Mouse (Mus musculus) embryonic facial prominence, embryonic 14.5 days (tissue): Measurements from ENCODE around the gene Sptssa. TPM values are rescaled to one million over a fixed set of nuclear protein-coding genes. Genes with fewer than 3 reads are reported as not detected.

ENCODE experiments used
- ATAC-seq: fragments of 200-750 bp; cut with Nextera tagmentation; 2 replicates; pipeline ENCODE4 v1.8.0; 2017; ENCODE audit warnings: low read depth, moderate number of reproducible peaks, moderate TSS enrichment
- DNase-seq: peaks from one replicate; pipeline ENCODE4 v3.0.0-alpha.2; 2015; ENCODE audit warnings: low spot score
- H3K27ac ChIP-seq: fragments of 300-500 bp; sonication (generic); replicated peaks from 2 replicates; pipeline ENCODE4 v1.5.1; 2014; ENCODE audit warnings: low read depth, mild to moderate bottlenecking, low read length, moderate library complexity
- H3K27me3 ChIP-seq: fragments of 300-500 bp; sonication (generic); replicated peaks from 2 replicates; pipeline ENCODE4 v1.6.1; 2014; ENCODE audit warnings: low read length; ENCODE audit not compliant: control insufficient read depth, insufficient read depth
- H3K36me3 ChIP-seq: fragments of 300-500 bp; sonication (generic); 2 replicates; pipeline ENCODE4 v1.6.1; 2014; ENCODE audit warnings: low read length, mixed read lengths; ENCODE audit not compliant: control insufficient read depth, insufficient read depth
- H3K4me1 ChIP-seq: fragments of 300-500 bp; sonication (generic); 2 replicates; pipeline ENCODE4 v1.6.1; 2014; ENCODE audit warnings: antibody characterized with exemption, low read length; ENCODE audit not compliant: control insufficient read depth, insufficient read depth
- H3K4me2 ChIP-seq: fragments of 300-500 bp; sonication (generic); 2 replicates; pipeline ENCODE4 v1.6.1; 2014; ENCODE audit warnings: low read depth, mild to moderate bottlenecking, low read length, moderate library complexity, mixed read lengths
- H3K4me3 ChIP-seq: fragments of 300-500 bp; sonication (generic); 2 replicates; pipeline ENCODE4 v1.5.1; 2014; ENCODE audit warnings: low read depth, mild to moderate bottlenecking, low read length
- H3K9ac ChIP-seq: fragments of 300-500 bp; sonication (generic); 2 replicates; pipeline ENCODE4 v1.6.1; 2014; ENCODE audit warnings: low read depth, mild to moderate bottlenecking, low read length, moderate library complexity, mixed read lengths
- H3K9me3 ChIP-seq: fragments of 300-500 bp; sonication (generic); 2 replicates; pipeline ENCODE4 v1.6.1; 2016; ENCODE audit warnings: low read length; ENCODE audit not compliant: control insufficient read depth
- WGBS: fragments of 180-500 bp; shearing (Covaris S2); extraction: QIAGEN DNeasy Blood & Tissue Kit; methylation state at CpG from one replicate; pipeline ENCODE4 v1.1.7; 2014; 5-methylcytosine and 5-hydroxymethylcytosine counted together
- polyA plus RNA-seq: library from polyadenylated mRNA; unstranded; fragments of >200 nt; fragmentation: Nextera tagmentation; extraction: Ambion mirVana; gene quantifications from 2 replicates; pipeline ENCODE4 v1.2.1, GENCODE M21; 2014

Gene Sptssa
- polyA plus RNA-seq, 1 experiment from 2014 or later: 194 TPM

DNA sequence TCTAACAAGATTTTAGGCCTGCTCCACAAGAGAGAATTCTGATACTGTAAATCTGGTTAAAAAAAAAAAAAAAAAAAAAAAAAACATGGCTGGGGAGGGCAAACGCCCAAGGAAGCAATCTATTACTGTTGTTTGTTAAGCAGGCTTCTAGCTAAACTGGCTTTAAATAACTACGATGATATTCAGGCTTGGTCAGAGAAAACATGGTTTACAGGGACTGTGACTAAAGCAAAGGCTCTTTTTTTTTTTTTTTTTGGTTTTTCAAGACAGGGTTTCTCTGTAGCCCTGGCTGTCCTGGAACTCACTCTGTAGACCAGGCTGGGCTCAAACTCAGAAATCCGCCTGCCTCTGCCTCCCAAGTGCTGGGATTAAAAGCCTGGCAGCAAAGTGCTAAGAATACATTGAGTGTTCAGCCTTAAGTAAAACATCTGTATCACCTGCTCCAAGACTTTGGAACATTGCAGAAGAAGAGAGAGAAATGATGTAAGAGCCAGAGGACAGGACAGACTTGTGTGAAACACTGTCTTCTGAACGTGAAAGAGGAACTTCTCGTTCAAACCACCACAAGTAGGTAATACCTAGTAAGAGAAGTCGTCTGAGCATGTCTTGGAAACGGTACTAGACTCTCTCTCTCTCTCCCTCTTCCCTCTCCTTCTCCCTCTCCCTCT lies 2.2 kb upstream of the Sptssa start:
- ATAC-seq: no peak
- no peaks in the 10 kb centered on the region for H3K36me3 ChIP-seq
- 69% methylated on average over 7 of the region's 7 CpGs for WGBS

DNA sequence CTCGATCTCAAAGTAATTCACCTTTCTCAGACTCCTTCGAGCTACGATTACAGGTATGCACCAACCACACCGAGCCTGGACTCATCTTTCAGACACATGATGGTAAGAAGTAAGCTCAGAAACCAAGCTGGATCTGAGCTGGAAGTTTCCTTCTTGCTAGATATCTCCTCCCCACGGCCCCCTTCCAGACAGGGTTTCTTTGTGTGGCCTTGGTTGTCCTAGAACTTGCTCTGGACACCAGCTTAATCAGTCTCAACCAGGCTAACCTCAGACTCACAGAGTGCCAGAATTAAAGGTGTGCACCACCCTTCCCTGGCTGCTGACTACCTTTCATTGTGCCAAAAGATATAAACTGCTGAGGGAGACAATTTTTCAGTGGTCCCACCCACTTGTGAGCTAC lies 1.6 kb upstream of the Sptssa start:
- Histone ChIP-seq H3K4me3 (no peak overlapping the region), H3K4me1 (peaks cover 20% of the 10 kb centered on the region), H3K9ac (no peak overlapping the region), H3K27ac (no peak overlapping the region), H3K9me3 (no peaks in the 10 kb centered on the region), H3K36me3 (no peaks in the 10 kb centered on the region), H3K27me3 (no peaks in the 10 kb centered on the region), H3K4me2 (no peak overlapping the region)
- no peak for DNase-seq
- WGBS: 97% methylated on average over 5 of the region's 5 CpGs
- no peak for ATAC-seq

More for the DNA sequence above, 2.2 kb upstream of the Sptssa start:
- H3K27ac ChIP-seq: no peak overlapping the region
- DNase-seq: no peak
- no peaks in the 10 kb centered on the region for H3K9me3 ChIP-seq
- H3K27me3 ChIP-seq: no peaks in the 10 kb centered on the region
- no peak overlapping the region for H3K4me2 ChIP-seq
- no peak overlapping the region for H3K4me3 ChIP-seq
- peaks cover 20% of the 10 kb centered on the region for H3K4me1 ChIP-seq
- H3K9ac ChIP-seq: no peak overlapping the region

DNA sequence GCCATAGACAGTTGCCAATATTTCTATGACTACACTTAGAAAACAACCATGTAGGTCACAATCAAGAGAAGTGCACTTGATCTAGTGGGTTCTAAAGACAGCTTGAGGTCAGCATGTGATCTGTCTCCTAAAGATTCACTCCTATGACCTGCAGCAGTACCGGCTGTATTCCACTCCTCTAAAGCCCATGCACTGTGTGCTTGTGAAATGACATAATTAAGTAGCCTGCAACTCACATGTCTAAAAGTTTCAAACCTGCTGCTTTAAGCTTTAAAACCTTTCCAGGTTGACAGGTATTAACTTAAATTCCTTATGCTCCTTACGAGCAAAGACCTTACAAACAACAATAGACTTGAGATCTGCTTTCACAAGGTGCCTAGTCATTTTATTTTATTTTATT lies 853 bp upstream of the Sptssa start:
- H3K27ac ChIP-seq: no peak overlapping the region
- no peaks in the 10 kb centered on the region for H3K36me3 ChIP-seq
- H3K4me1 ChIP-seq: peaks cover 20% of the 10 kb centered on the region
- no peaks in the 10 kb centered on the region for H3K9me3 ChIP-seq
- peak overlapping the region; percentile 67 for H3K4me2 ChIP-seq
- ATAC-seq: no peak
- H3K9ac ChIP-seq: peak overlapping the region; percentile 85
- DNase-seq: no peak
- peak overlapping the region; percentile 74 for H3K4me3 ChIP-seq
- 45% methylated on average over 2 of the region's 2 CpGs for WGBS
- H3K27me3 ChIP-seq: no peaks in the 10 kb centered on the region

DNA sequence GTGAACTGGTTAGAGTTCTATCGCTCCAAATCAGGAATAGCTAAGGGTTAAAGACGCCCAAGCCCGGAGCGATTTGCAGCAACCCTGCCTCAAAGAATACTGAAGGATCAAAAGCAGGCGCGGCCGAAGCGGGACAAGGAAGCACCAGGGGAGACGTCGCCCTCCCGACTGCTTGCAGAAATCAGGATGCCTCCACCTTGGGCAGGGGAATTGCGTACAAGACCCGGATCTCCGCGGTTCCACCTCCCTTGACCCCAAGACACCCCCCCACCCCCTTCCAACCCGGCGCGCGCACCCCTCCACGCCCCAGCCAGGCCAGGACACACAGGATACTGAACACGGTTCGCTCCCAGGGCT lies 356 bp downstream of the Sptssa start:
- no peaks in the 10 kb centered on the region for H3K9me3 ChIP-seq

DNA sequence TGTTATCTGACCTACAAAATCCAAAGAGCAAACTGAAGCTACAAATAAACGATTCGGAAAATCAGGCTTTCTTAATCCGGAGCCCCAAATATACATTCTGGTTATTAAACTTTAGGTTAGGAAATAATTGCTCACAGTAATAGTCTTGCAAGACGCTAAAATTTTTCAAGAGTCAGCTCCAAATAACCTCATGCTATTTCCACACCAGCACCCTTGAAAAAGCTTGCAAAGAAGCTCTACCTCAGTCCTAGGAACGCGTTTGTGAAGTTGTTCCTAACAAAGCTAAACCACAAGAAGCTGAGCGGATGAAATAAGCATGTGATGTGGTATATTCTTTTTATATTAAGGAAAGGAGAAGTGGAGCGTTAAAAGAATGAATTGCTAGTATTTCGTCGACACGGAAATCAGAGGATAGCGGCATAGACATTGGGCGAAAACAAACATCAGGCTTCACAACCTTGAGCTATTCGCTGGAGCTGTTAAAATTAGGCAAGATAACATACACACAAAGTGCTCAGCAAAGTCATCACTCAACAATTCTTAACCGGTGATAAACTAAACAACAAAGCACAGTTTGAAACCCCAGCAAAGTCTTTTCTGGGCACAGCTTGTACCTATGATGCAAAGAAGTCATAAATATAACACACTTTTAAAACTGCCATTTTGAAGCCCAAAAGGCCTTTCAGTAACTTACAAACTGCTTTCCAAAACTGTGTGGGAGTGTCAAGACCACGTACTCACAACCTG lies 908 bp downstream of the Sptssa start:
- H3K4me3 ChIP-seq: peak overlapping the region; percentile 74
- H3K9ac ChIP-seq: peak overlapping the region; percentile 85
- WGBS: 15% methylated on average over 16 of the region's 16 CpGs
- H3K27ac ChIP-seq: peak overlapping the region; percentile 90
- 0 out of 2 replicates have a peak, but pooled peaks cover 4% of the 10 kb centered on the region for H3K36me3 ChIP-seq
- H3K9me3 ChIP-seq: no peaks in the 10 kb centered on the region
- ATAC-seq: no peak
- H3K4me1 ChIP-seq: peaks cover 20% of the 10 kb centered on the region
- no peaks in the 10 kb centered on the region for H3K27me3 ChIP-seq
- peak; percentile 12 for DNase-seq
- peak overlapping the region; percentile 67 for H3K4me2 ChIP-seq

More for the DNA sequence above, 356 bp downstream of the Sptssa start:
- Histone ChIP-seq H3K4me1 (peaks cover 20% of the 10 kb centered on the region), H3K4me2 (peak overlapping the region; percentile 67), H3K4me3 (peak overlapping the region; percentile 74), H3K27ac (peak overlapping the region; percentile 90), H3K36me3 (no peaks in the 10 kb centered on the region), H3K9ac (peak overlapping the region; percentile 85), H3K27me3 (no peaks in the 10 kb centered on the region)
- under 1% methylated on average over 21 of the region's 22 CpGs for WGBS
- ATAC-seq (peak; percentile 38), DNase-seq (peak; percentile 67)

DNA sequence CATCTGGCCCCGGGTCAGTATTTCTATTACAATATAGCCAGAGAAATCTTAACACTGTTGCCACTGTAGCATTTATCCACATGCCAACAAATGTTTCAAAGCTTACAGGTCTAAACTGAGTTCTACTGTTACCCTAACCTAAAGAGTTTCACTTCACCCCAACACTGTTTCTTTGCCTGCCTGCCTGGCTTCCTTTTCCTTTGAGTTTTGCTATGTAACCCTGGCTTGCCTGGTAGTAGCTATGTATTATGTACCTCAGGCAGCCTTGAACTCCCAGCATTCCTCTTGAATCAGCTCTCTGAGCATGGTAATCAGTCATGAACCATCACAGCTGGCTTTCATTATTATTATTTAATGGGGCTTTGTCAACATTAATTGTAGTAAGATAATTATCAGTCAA lies 1.6 kb downstream of the Sptssa start:
- H3K9ac ChIP-seq: no peak overlapping the region
- ATAC-seq (no peak), DNase-seq (no peak)

DNA sequence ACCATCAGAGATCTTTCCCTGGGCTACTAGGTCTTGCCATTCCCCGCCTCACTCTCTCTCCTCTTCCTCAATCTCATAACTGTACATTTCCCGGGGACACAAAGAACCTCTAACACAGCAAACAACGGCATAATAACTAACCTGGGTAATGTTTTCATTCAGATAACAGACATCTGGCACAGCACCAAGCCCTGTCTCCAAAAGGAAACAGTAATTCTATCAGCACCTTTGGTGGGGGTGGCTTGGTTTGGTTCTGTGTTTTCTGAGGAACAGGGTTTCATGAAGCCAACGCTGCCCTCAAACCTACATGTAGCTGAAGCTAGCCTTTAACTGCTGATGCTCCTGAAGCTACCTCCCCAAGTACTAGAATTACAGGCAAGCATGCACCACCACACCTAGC lies 2.2 kb downstream of the Sptssa start:
- Histone ChIP-seq H3K9me3 (no peaks in the 10 kb centered on the region), H3K4me1 (peaks cover 20% of the 10 kb centered on the region), H3K4me2 (no peak overlapping the region), H3K27me3 (no peaks in the 10 kb centered on the region), H3K36me3 (peaks cover 10% of the 10 kb centered on the region; the same call in 1 of the 2 replicates), H3K4me3 (no peak overlapping the region), H3K27ac (no peak overlapping the region), H3K9ac (no peak overlapping the region)
- DNase-seq (peak; percentile 33), ATAC-seq (no peak)
- 57% methylated on average over 4 of the region's 4 CpGs for WGBS

More for the DNA sequence above, 1.6 kb downstream of the Sptssa start:
- Histone ChIP-seq H3K36me3 (0 out of 2 replicates have a peak, but pooled peaks cover 8% of the 10 kb centered on the region), H3K4me2 (peak overlapping the region; percentile 67), H3K4me1 (peaks cover 20% of the 10 kb centered on the region), H3K9me3 (no peaks in the 10 kb centered on the region), H3K4me3 (peak overlapping the region; percentile 74), H3K27ac (no peak overlapping the region), H3K27me3 (no peaks in the 10 kb centered on the region)
- 67% methylated on average over 1 of the region's 1 CpGs for WGBS

DNA sequence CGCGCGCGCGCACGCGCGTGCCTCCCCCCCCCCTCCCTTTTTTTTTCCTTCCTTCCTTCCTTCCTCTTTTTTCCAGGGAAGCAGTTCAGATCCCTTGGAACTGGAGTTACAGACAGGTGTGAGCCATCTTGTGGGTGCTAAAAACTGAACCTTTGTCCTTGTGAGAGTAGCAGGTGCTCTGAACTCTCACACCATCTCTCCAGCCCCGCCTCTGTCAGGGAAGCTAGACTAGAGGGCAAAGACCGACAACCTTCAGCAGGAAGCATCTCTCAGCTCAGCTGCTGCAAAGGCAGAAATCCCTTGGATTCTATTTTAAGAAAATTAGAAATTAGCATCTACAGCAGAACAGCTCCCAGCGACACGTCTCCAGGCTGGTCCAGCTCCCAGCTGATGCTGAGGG lies 4.0 kb downstream of the Sptssa start:
- ATAC-seq: no peak
- Histone ChIP-seq H3K27me3 (no peaks in the 10 kb centered on the region), H3K9ac (no peak overlapping the region), H3K9me3 (no peaks in the 10 kb centered on the region), H3K4me1 (peaks cover 20% of the 10 kb centered on the region), H3K4me2 (no peak overlapping the region), H3K4me3 (no peak overlapping the region), H3K36me3 (peaks cover 28% of the 10 kb centered on the region), H3K27ac (no peak overlapping the region)
- no peak for DNase-seq
- WGBS: 89% methylated on average over 12 of the region's 12 CpGs
